Mouse (Mus musculus): ENCODE results near the gene Inf2. TPM values are rescaled to one million over a fixed set of nuclear protein-coding genes. Genes with fewer than 3 reads are reported as not detected.

Inf2 gene
- polyA plus RNA-seq, 1 experiment from 2014 or later, result 3.6 TPM

DNA sequence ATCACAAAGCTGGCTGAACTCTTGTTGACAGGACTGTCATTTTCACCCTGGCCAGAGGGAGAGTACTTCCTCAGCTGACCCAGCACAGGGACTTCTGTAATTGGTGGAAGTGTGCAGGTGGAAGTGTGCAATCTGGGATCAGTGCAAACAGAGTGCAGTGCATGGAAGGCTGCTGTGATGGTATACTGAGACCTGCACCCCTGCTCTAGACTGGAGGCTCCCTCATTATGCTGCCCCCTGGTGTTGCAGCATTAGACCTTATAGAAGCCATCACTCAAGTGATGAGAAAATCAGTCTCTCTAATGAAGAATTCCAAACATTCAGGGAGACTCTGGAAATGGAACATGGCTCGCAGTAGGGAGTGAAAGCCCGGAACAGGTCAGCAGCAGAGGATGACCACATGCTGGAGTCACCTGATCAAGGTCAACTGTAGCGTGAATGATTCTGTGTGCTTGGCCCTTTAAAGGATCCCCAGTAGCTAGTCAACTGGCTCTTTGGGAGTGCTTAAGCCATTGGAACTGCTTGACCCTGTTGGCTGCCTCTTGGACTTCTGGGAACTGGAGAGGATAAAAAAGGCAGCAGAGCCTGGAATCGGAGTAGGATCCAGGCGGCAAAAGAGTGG, 28.3 kb upstream of the Inf2 start:
- Histone ChIP-seq H3K4me2 (ENCODE audit: low read depth, low read length) (peak overlapping the region; percentile 22; the same call in 1 of the 2 replicates), H3K9ac (ENCODE audit: low read length) (no peak overlapping the region), H3K4me3 (ENCODE audit: low read length) (no peak overlapping the region), H3K4me1 (ENCODE audit: control insufficient read depth, insufficient read depth, low read length) (peaks cover 7% of the 10 kb centered on the region), H3K36me3 (ENCODE audit: control insufficient read depth, insufficient read depth) (no peaks in the 10 kb centered on the region), H3K27ac (ENCODE audit: low read length) (no peak overlapping the region), H3K27me3 (ENCODE audit: control insufficient read depth, insufficient read depth, low read length) (no peaks in the 10 kb centered on the region), H3K9me3 (replicated peaks; ENCODE audit: control insufficient read depth, low read length) (no peaks in the 10 kb centered on the region)
- 34% methylated on average over 5 of the region's 5 CpGs for WGBS
- ATAC-seq (replicated peaks; ENCODE audit: extremely low read depth, insufficient read depth, low FRiP score), result 0 out of 2 replicates have a peak, but pooled peaks have one; percentile 18

DNA sequence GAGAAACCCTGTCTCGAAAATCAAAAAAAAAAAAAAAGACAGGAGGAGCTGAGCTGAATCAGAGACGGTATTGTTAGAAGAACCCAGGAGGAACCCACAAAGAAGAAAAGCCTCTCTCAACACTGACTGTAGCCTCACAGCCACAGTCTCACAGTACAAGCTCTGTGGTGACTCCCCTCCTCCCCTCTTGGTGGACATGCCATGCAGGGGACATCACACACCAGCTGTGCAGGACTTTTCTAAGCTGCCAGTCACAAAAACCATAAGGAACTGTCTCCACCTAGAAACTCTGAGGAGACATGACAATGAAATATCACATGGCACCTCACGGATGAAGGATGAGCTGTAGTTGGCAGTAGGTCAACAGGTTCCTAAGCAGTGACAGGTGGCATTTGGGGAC, 27.4 kb upstream of the Inf2 start:
- Histone ChIP-seq H3K27ac (ENCODE audit: low read length) (no peak overlapping the region), H3K27me3 (ENCODE audit: control insufficient read depth, insufficient read depth, low read length) (no peaks in the 10 kb centered on the region), H3K9ac (ENCODE audit: low read length) (no peak overlapping the region), H3K4me2 (ENCODE audit: low read depth, low read length) (no peak overlapping the region), H3K4me3 (ENCODE audit: low read length) (no peak overlapping the region), H3K4me1 (ENCODE audit: control insufficient read depth, insufficient read depth, low read length) (peaks cover 7% of the 10 kb centered on the region), H3K36me3 (ENCODE audit: control insufficient read depth, insufficient read depth) (no peaks in the 10 kb centered on the region), H3K9me3 (replicated peaks; ENCODE audit: control insufficient read depth, low read length) (no peaks in the 10 kb centered on the region)
- WGBS, result 73% methylated on average over 3 of the region's 3 CpGs
- ATAC-seq (replicated peaks; ENCODE audit: extremely low read depth, insufficient read depth, low FRiP score), result no peak

DNA sequence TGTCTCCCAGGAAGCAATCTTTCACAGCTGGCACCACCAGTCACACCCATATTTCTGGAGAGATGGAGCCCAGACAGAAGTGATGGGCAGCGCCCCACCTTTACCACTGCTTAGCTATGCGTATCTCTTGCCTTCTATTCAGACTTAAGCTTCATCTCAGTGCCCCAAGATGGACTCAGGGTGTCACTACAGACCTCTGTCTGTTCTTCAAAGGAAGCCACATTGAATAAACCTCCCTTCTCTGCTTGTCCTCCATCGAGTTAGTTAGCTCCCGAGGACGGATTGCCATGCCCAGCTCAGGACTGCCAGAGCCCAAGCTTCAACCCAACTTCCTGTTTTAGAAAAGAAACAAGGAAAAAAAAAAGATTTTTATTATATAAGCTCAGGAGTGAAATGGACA, 26.1 kb upstream of the Inf2 start:
- no peak for ATAC-seq (replicated peaks; ENCODE audit: extremely low read depth, insufficient read depth, low FRiP score)

DNA sequence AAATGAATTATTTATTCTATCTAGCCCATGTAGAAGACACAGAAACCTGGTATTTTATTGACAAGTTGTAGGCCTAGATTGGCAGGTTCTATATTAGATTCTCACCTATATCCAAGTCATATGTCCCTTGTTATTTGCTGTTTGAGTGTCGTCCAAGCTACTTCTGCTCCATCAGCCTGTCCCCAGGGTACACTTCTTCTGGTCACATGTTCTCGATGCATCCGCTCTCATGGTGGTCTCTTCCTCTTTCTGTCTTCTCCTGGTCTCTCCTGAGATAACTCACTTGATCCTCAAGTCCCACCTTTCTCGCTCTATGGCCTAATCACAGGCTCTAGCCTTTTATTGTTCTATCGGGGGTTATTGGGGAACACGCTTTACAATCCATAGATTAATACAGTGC, 25.6 kb upstream of the Inf2 start:
- H3K27ac ChIP-seq (ENCODE audit: low read length), result no peak overlapping the region
- 86% methylated on average over 6 of the region's 6 CpGs for WGBS
- H3K27me3 ChIP-seq (ENCODE audit: control insufficient read depth, insufficient read depth, low read length), result no peaks in the 10 kb centered on the region
- no peak overlapping the region for H3K9ac ChIP-seq (ENCODE audit: low read length)
- no peak overlapping the region for H3K4me2 ChIP-seq (ENCODE audit: low read depth, low read length)
- no peaks in the 10 kb centered on the region for H3K9me3 ChIP-seq (replicated peaks; ENCODE audit: control insufficient read depth, low read length)
- no peaks in the 10 kb centered on the region for H3K36me3 ChIP-seq (ENCODE audit: control insufficient read depth, insufficient read depth)
- no peak overlapping the region for H3K4me3 ChIP-seq (ENCODE audit: low read length)
- no peak for ATAC-seq (replicated peaks; ENCODE audit: extremely low read depth, insufficient read depth, low FRiP score)
- H3K4me1 ChIP-seq (ENCODE audit: control insufficient read depth, insufficient read depth, low read length), result peaks cover 7% of the 10 kb centered on the region

More for the DNA sequence above, 26.1 kb upstream of the Inf2 start:
- H3K4me1 ChIP-seq (ENCODE audit: control insufficient read depth, insufficient read depth, low read length), result peaks cover 7% of the 10 kb centered on the region
- no peaks in the 10 kb centered on the region for H3K9me3 ChIP-seq (replicated peaks; ENCODE audit: control insufficient read depth, low read length)
- H3K27me3 ChIP-seq (ENCODE audit: control insufficient read depth, insufficient read depth, low read length), result no peaks in the 10 kb centered on the region
- no peak overlapping the region for H3K4me2 ChIP-seq (ENCODE audit: low read depth, low read length)
- H3K27ac ChIP-seq (ENCODE audit: low read length), result no peak overlapping the region
- WGBS, result 67% methylated on average over 5 of the region's 5 CpGs
- no peak overlapping the region for H3K9ac ChIP-seq (ENCODE audit: low read length)
- no peaks in the 10 kb centered on the region for H3K36me3 ChIP-seq (ENCODE audit: control insufficient read depth, insufficient read depth)
- no peak overlapping the region for H3K4me3 ChIP-seq (ENCODE audit: low read length)

DNA sequence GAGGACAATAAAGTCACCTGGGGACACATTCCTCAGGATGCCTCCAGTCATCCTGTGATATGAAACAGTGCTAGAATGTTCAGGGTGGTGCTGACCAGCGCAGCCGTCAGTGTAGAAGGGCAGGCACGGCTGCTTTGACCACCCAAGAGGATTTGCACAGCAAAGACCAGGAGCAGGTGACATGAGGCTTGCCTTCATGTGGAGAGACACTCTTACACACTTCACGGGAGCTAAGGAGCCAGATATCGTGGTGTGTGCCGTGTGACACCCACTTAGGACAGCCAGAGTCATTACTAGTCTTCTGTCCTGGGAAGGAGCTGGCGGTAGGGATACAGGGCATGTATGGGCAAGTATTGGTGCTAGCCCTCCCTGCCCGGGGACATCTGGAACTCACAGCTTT, 18.4 kb upstream of the Inf2 start:
- Histone ChIP-seq H3K27me3 (ENCODE audit: control insufficient read depth, insufficient read depth, low read length) (no peaks in the 10 kb centered on the region), H3K4me3 (ENCODE audit: low read length) (no peak overlapping the region), H3K27ac (ENCODE audit: low read length) (no peak overlapping the region), H3K4me1 (ENCODE audit: control insufficient read depth, insufficient read depth, low read length) (no peaks in the 10 kb centered on the region), H3K36me3 (ENCODE audit: control insufficient read depth, insufficient read depth) (no peaks in the 10 kb centered on the region), H3K9me3 (replicated peaks; ENCODE audit: control insufficient read depth, low read length) (no peaks in the 10 kb centered on the region), H3K9ac (ENCODE audit: low read length) (no peak overlapping the region), H3K4me2 (ENCODE audit: low read depth, low read length) (no peak overlapping the region)
- 70% methylated on average over 8 of the region's 8 CpGs for WGBS
- no peak for ATAC-seq (replicated peaks; ENCODE audit: extremely low read depth, insufficient read depth, low FRiP score)

DNA sequence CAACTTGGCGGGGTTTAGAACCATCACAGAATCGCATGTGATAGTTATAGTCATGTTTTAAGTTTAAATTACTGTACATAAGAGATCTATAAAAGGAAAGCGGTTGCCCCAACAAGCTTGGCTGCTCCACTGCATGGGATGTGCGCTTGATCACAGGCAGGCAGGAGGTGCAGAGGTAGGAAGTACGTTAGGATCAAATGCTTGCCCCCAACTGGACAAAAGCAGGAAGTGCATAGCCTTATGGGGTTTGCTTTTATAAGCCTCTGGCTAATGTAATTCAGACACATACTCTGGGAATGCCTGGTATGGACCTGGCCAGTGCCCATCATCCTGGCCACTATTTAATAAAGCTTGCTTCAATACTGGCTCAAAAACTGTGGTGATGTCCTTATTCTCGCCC, 17.5 kb upstream of the Inf2 start:
- ATAC-seq (replicated peaks; ENCODE audit: extremely low read depth, insufficient read depth, low FRiP score), result no peak
- no peak overlapping the region for H3K27ac ChIP-seq (ENCODE audit: low read length)
- H3K4me3 ChIP-seq (ENCODE audit: low read length), result no peak overlapping the region
- no peak overlapping the region for H3K4me2 ChIP-seq (ENCODE audit: low read depth, low read length)
- no peaks in the 10 kb centered on the region for H3K36me3 ChIP-seq (ENCODE audit: control insufficient read depth, insufficient read depth)
- H3K27me3 ChIP-seq (ENCODE audit: control insufficient read depth, insufficient read depth, low read length), result no peaks in the 10 kb centered on the region
- no peaks in the 10 kb centered on the region for H3K9me3 ChIP-seq (replicated peaks; ENCODE audit: control insufficient read depth, low read length)
- peaks cover 6% of the 10 kb centered on the region for H3K4me1 ChIP-seq (ENCODE audit: control insufficient read depth, insufficient read depth, low read length)
- 57% methylated on average over 6 of the region's 6 CpGs for WGBS
- H3K9ac ChIP-seq (ENCODE audit: low read length), result no peak overlapping the region

DNA sequence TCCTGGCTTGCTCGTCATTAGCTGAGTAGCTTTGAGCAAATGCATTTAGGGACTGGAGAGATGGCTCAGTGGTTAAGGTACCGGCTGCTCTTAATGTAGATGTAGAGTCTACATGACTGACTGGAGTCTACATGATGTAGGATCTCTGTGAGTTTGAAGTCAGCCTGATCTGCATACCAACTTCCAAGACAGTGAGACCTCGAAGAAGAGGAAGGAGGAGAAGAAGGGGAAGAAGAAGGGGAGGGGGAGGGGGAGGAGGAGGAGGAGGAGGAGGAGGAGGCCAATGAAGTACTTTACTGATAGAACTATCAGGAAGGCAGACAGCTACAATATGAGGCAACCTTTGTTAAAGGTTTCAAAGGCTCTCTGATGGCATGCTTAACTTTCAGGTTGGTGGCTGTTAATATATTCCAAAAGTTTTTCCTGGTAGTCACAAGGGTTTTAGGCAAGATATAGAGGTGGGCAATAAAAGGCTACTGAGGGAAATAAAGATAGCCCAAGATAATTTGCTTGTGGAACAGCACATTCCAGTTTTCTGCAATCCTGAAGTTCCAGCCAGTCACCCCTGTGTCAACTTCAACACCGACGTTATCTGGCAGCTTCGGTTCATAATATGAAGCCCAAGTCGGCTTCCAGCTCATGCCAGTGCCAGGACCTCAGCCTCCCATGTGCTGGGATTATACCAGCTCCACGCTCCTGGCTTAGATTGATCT, 13.2 kb upstream of the Inf2 start:
- peak overlapping the region; percentile 48 for H3K27ac ChIP-seq (ENCODE audit: low read length)
- no peak overlapping the region for H3K4me2 ChIP-seq (ENCODE audit: low read depth, low read length)
- H3K36me3 ChIP-seq (ENCODE audit: control insufficient read depth, insufficient read depth), result no peaks in the 10 kb centered on the region
- 41% methylated on average over 8 of the region's 8 CpGs for WGBS
- ATAC-seq (replicated peaks; ENCODE audit: extremely low read depth, insufficient read depth, low FRiP score), result no peak
- peaks cover 35% of the 10 kb centered on the region for H3K4me1 ChIP-seq (ENCODE audit: control insufficient read depth, insufficient read depth, low read length)
- H3K9ac ChIP-seq (ENCODE audit: low read length), result no peak overlapping the region
- H3K27me3 ChIP-seq (ENCODE audit: control insufficient read depth, insufficient read depth, low read length), result no peaks in the 10 kb centered on the region
- H3K4me3 ChIP-seq (ENCODE audit: low read length), result no peak overlapping the region
- no peaks in the 10 kb centered on the region for H3K9me3 ChIP-seq (replicated peaks; ENCODE audit: control insufficient read depth, low read length)

DNA sequence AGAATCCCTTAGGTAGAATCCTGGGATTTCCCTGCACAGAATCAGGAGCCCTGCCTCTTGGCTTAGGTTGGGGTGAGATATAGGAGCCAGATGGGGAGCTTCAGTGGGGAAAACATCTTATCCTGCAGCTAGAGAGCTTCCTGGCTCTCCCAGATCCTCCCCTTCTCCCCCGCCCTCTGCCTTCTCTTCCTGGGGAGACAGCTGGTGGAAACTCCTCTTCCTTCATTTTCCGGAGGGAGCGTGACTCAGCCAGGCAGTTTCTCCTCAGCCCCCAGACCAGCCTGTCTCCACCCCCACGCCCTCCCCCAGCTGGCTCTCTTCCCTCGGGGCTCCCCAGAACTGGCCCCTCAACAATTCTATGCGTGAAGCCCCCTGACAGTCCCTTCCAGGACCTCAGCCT, 12.2 kb upstream of the Inf2 start:
- H3K9ac ChIP-seq (ENCODE audit: low read length), result peak overlapping the region; percentile 10; the same call in 1 of the 2 replicates
- WGBS, result 36% methylated on average over 6 of the region's 6 CpGs
- no peak overlapping the region; the same call in 1 of the 2 replicates for H3K4me2 ChIP-seq (ENCODE audit: low read depth, low read length)
- ATAC-seq (replicated peaks; ENCODE audit: extremely low read depth, insufficient read depth, low FRiP score), result peak; percentile 69
- no peak overlapping the region for H3K4me3 ChIP-seq (ENCODE audit: low read length)
- H3K4me1 ChIP-seq (ENCODE audit: control insufficient read depth, insufficient read depth, low read length), result peaks cover 35% of the 10 kb centered on the region
- peak overlapping the region; percentile 77 for H3K27ac ChIP-seq (ENCODE audit: low read length)
- H3K27me3 ChIP-seq (ENCODE audit: control insufficient read depth, insufficient read depth, low read length), result no peaks in the 10 kb centered on the region
- no peaks in the 10 kb centered on the region for H3K9me3 ChIP-seq (replicated peaks; ENCODE audit: control insufficient read depth, low read length)
- H3K36me3 ChIP-seq (ENCODE audit: control insufficient read depth, insufficient read depth), result no peaks in the 10 kb centered on the region

DNA sequence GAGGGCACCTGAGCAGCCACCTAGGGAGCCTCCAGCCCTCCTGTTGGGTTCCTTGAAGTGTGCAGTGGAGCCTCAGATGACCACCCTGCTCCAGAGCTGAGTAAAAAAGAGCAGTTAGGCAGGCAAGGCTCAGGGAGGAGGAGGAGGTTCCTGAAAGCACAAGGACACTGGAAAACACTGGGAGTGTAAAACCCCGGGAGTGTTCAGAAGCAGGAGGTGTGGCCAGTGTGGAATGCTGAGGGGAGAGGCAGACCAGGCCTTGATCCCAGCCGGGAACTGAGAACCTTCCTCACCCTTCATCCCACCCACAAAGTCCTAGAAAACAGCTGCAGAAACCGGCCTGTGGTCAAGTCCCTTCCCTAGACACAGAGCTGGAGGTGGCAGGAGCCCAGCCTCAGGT, 11.8 kb upstream of the Inf2 start:
- peak overlapping the region; percentile 77 for H3K27ac ChIP-seq (ENCODE audit: low read length)
- no peak overlapping the region for H3K4me3 ChIP-seq (ENCODE audit: low read length)
- H3K4me1 ChIP-seq (ENCODE audit: control insufficient read depth, insufficient read depth, low read length), result peaks cover 35% of the 10 kb centered on the region
- H3K36me3 ChIP-seq (ENCODE audit: control insufficient read depth, insufficient read depth), result no peaks in the 10 kb centered on the region
- ATAC-seq (replicated peaks; ENCODE audit: extremely low read depth, insufficient read depth, low FRiP score), result peak; percentile 73
- H3K9ac ChIP-seq (ENCODE audit: low read length), result peak overlapping the region; percentile 33; the same call in 1 of the 2 replicates
- WGBS, result 12% methylated on average over 3 of the region's 3 CpGs
- no peaks in the 10 kb centered on the region for H3K27me3 ChIP-seq (ENCODE audit: control insufficient read depth, insufficient read depth, low read length)
- H3K4me2 ChIP-seq (ENCODE audit: low read depth, low read length), result no peak overlapping the region; the same call in 1 of the 2 replicates
- H3K9me3 ChIP-seq (replicated peaks; ENCODE audit: control insufficient read depth, low read length), result no peaks in the 10 kb centered on the region

Measured in heart, embryonic 16.5 days (tissue).